Mouse (Mus musculus): ENCODE measurements around the gene Bicra. TPM values are rescaled to one million over a fixed set of nuclear protein-coding genes. Genes with fewer than 3 reads are reported as not detected.

Bicra gene
- polyA plus RNA-seq, 1 experiment from 2014 or later: 1.4 TPM

- Histone ChIP-seq H3K4me2 (peak within 1 kb of the TSS; percentile 67), H3K27me3 (no peaks in the 10 kb centered on the region), H3K9ac (peak within 1 kb of the TSS; percentile 66), H3K36me3 (peaks cover 11% of the 10 kb centered on the region), H3K9me3 (replicated peaks) (no peaks in the 10 kb centered on the region), H3K4me1 (replicated peaks) (peaks cover 34% of the 10 kb centered on the region), H3K27ac (no peak within 1 kb of the TSS), H3K4me3 (replicated peaks) (peak within 1 kb of the TSS; percentile 51)
- DNase-seq: peak; percentile 54
- 3% methylated on average over 22 of the region's 22 CpGs for WGBS (ENCODE audit: insufficient replicate concordance)
- ATAC-seq (ENCODE audit: low read depth): peak; percentile 86
Measured at GRCm38 (mm10) chr7:15967312-15967711, 80.4 kb downstream of the Bicra start, which contains the start of gene Ehd2. Gene Ehd2 (minus strand): TSS chr7:15967567.

GRCm38 (mm10) chr7:15966489-15966888 is 81.2 kb downstream of the Bicra start:
- no peaks in the 10 kb centered on the region for H3K9me3 ChIP-seq (replicated peaks)
- H3K27me3 ChIP-seq: peaks cover 7% of the 10 kb centered on the region; the same call in 1 of the 2 replicates
- no peak for DNase-seq
- H3K4me2 ChIP-seq: peak overlapping the region; percentile 67
- no peak for ATAC-seq (ENCODE audit: low read depth)
- H3K9ac ChIP-seq: no peak overlapping the region
- H3K27ac ChIP-seq: no peak overlapping the region
- H3K36me3 ChIP-seq: peaks cover 3% of the 10 kb centered on the region
- WGBS (ENCODE audit: insufficient replicate concordance): 32% methylated on average over 3 of the region's 3 CpGs
- peaks cover 32% of the 10 kb centered on the region for H3K4me1 ChIP-seq (replicated peaks)
- peak overlapping the region; percentile 51; the same call in 1 of the 2 replicates for H3K4me3 ChIP-seq (replicated peaks)

- H3K4me2 ChIP-seq: no peak overlapping the region
- H3K27me3 ChIP-seq: peaks cover 9% of the 10 kb centered on the region; the same call in 1 of the 2 replicates
- DNase-seq (no peak), ATAC-seq (ENCODE audit: low read depth) (no peak)
- no peaks in the 10 kb centered on the region for H3K36me3 ChIP-seq
- peaks cover 32% of the 10 kb centered on the region for H3K4me1 ChIP-seq (replicated peaks)
- H3K4me3 ChIP-seq (replicated peaks): no peak overlapping the region
- no peak overlapping the region for H3K9ac ChIP-seq
- 61% methylated on average over 32 of the region's 32 CpGs for WGBS (ENCODE audit: insufficient replicate concordance)
- no peak overlapping the region for H3K27ac ChIP-seq
- H3K9me3 ChIP-seq (replicated peaks): no peaks in the 10 kb centered on the region
Measured at GRCm38 (mm10) chr7:15963798-15964652, 83.7 kb downstream of the Bicra start.

- DNase-seq: no peak
- Histone ChIP-seq H3K27ac (peak overlapping the region; percentile 2), H3K9ac (no peak overlapping the region), H3K36me3 (no peaks in the 10 kb centered on the region), H3K4me2 (no peak overlapping the region), H3K4me1 (replicated peaks) (peaks cover 30% of the 10 kb centered on the region), H3K9me3 (replicated peaks) (no peaks in the 10 kb centered on the region), H3K4me3 (replicated peaks) (no peak overlapping the region), H3K27me3 (peaks cover 10% of the 10 kb centered on the region)
- WGBS (ENCODE audit: insufficient replicate concordance): 59% methylated on average over 10 of the region's 12 CpGs
- ATAC-seq (ENCODE audit: low read depth): no peak
Measured at GRCm38 (mm10) chr7:15962311-15963288, 85.1 kb downstream of the Bicra start.

GRCm38 (mm10) chr7:15961798-15962197 is 85.9 kb downstream of the Bicra start:
- WGBS (ENCODE audit: insufficient replicate concordance): 66% methylated on average over 7 of the region's 7 CpGs
- Histone ChIP-seq H3K27me3 (peaks cover 18% of the 10 kb centered on the region), H3K9ac (no peak overlapping the region), H3K4me2 (no peak overlapping the region), H3K36me3 (0 out of 2 replicates have a peak, but pooled peaks cover 3% of the 10 kb centered on the region), H3K9me3 (replicated peaks) (no peaks in the 10 kb centered on the region), H3K4me1 (replicated peaks) (peaks cover 25% of the 10 kb centered on the region), H3K27ac (no peak overlapping the region; the same call in 1 of the 2 replicates), H3K4me3 (replicated peaks) (no peak overlapping the region)
- no peak for ATAC-seq (ENCODE audit: low read depth)
- DNase-seq: no peak

- WGBS (ENCODE audit: insufficient replicate concordance): 48% methylated on average over 4 of the region's 4 CpGs
- H3K4me2 ChIP-seq: no peak overlapping the region
- ATAC-seq (ENCODE audit: low read depth): no peak
- H3K27ac ChIP-seq: no peak overlapping the region
- 0 out of 2 replicates have a peak, but pooled peaks cover 3% of the 10 kb centered on the region for H3K36me3 ChIP-seq
- no peaks in the 10 kb centered on the region for H3K9me3 ChIP-seq (replicated peaks)
- DNase-seq: no peak
- H3K4me1 ChIP-seq (replicated peaks): peaks cover 22% of the 10 kb centered on the region
- H3K9ac ChIP-seq: no peak overlapping the region
- H3K27me3 ChIP-seq: peaks cover 24% of the 10 kb centered on the region
- no peak overlapping the region for H3K4me3 ChIP-seq (replicated peaks)
Measured at GRCm38 (mm10) chr7:15961239-15961638, 86.5 kb downstream of the Bicra start.

GRCm38 (mm10) chr7:15960691-15961090 is 87.0 kb downstream of the Bicra start:
- no peak overlapping the region for H3K9ac ChIP-seq
- no peak for DNase-seq
- H3K4me2 ChIP-seq: no peak overlapping the region
- H3K4me3 ChIP-seq (replicated peaks): no peak overlapping the region
- H3K9me3 ChIP-seq (replicated peaks): no peaks in the 10 kb centered on the region
- WGBS (ENCODE audit: insufficient replicate concordance): 62% methylated on average over 4 of the region's 4 CpGs
- H3K27me3 ChIP-seq: peaks cover 25% of the 10 kb centered on the region
- no peak for ATAC-seq (ENCODE audit: low read depth)
- peaks cover 27% of the 10 kb centered on the region for H3K4me1 ChIP-seq (replicated peaks)
- no peak overlapping the region for H3K27ac ChIP-seq
- 0 out of 2 replicates have a peak, but pooled peaks cover 3% of the 10 kb centered on the region for H3K36me3 ChIP-seq

GRCm38 (mm10) chr7:15956143-15956542 is 91.6 kb downstream of the Bicra start:
- Histone ChIP-seq H3K9me3 (replicated peaks) (peaks cover 3% of the 10 kb centered on the region; the same call in 1 of the 2 replicates), H3K9ac (no peak overlapping the region), H3K27me3 (peaks cover 16% of the 10 kb centered on the region), H3K4me3 (replicated peaks) (no peak overlapping the region), H3K27ac (no peak overlapping the region), H3K4me1 (replicated peaks) (peaks cover 49% of the 10 kb centered on the region), H3K4me2 (no peak overlapping the region), H3K36me3 (0 out of 2 replicates have a peak, but pooled peaks cover 7% of the 10 kb centered on the region)
- ATAC-seq (ENCODE audit: low read depth): no peak
- no peak for DNase-seq
- 74% methylated on average over 5 of the region's 5 CpGs for WGBS (ENCODE audit: insufficient replicate concordance)

- H3K27ac ChIP-seq: peak overlapping the region; percentile 69; the same call in 1 of the 2 replicates
- DNase-seq (no peak), ATAC-seq (ENCODE audit: low read depth) (no peak)
- H3K4me1 ChIP-seq (replicated peaks): peaks cover 55% of the 10 kb centered on the region
- H3K9me3 ChIP-seq (replicated peaks): peaks cover 3% of the 10 kb centered on the region; the same call in 1 of the 2 replicates
- H3K4me3 ChIP-seq (replicated peaks): peak overlapping the region; percentile 51
- peak overlapping the region; percentile 78 for H3K4me2 ChIP-seq
- 0 out of 2 replicates have a peak, but pooled peaks cover 7% of the 10 kb centered on the region for H3K36me3 ChIP-seq
- H3K27me3 ChIP-seq: peaks cover 18% of the 10 kb centered on the region
- peak overlapping the region; percentile 60 for H3K9ac ChIP-seq
- 9% methylated on average over 7 of the region's 7 CpGs for WGBS (ENCODE audit: insufficient replicate concordance)
Measured at GRCm38 (mm10) chr7:15955509-15955908, 92.2 kb downstream of the Bicra start.

- DNase-seq (peak; percentile 74), ATAC-seq (ENCODE audit: low read depth) (peak; percentile 62)
- Histone ChIP-seq H3K4me1 (replicated peaks) (peaks cover 60% of the 10 kb centered on the region), H3K27me3 (peaks cover 22% of the 10 kb centered on the region), H3K4me3 (replicated peaks) (peak overlapping the region; percentile 51), H3K27ac (peak overlapping the region; percentile 69), H3K9ac (peak overlapping the region; percentile 60), H3K9me3 (replicated peaks) (peaks cover 3% of the 10 kb centered on the region; the same call in 1 of the 2 replicates), H3K4me2 (peak overlapping the region; percentile 78), H3K36me3 (0 out of 2 replicates have a peak, but pooled peaks cover 7% of the 10 kb centered on the region)
- WGBS (ENCODE audit: insufficient replicate concordance): 4% methylated on average over 21 of the region's 21 CpGs
Measured at GRCm38 (mm10) chr7:15954978-15955443, 92.7 kb downstream of the Bicra start.

Measured in liver, embryonic 13.5 days (tissue).